Mouse (Mus musculus) testis, adult 2 months (tissue): Measurements from ENCODE around the gene Llgl2.

Source experiments
- CTCF ChIP-seq: fragments of 200-500 bp; IDR thresholded peaks from 2 replicates; pipeline ENCODE4 v1.5.1; 2012; ENCODE audit warnings: low read depth, mild to moderate bottlenecking, inconsistent platforms, low read length, moderate library complexity; ENCODE audit not compliant: control insufficient read depth, insufficient read depth, insufficient replicate concordance
- POLR2A ChIP-seq: fragments of 200-500 bp; IDR thresholded peaks from 2 replicates; pipeline ENCODE4 v1.6.1; 2012; ENCODE audit warnings: low read depth, mild to moderate bottlenecking, inconsistent platforms, low read length, moderate library complexity; ENCODE audit not compliant: control insufficient read depth

- TF ChIP-seq CTCF: no peak
- no peak for TF ChIP-seq POLR2A
Measured at GRCm38 (mm10) chr11:115875935-115876334, 52.1 kb downstream of the Llgl2 start.
